Comparison of ENCODE assay signal across 33 mouse cellular contexts in the genomic region with DNA sequence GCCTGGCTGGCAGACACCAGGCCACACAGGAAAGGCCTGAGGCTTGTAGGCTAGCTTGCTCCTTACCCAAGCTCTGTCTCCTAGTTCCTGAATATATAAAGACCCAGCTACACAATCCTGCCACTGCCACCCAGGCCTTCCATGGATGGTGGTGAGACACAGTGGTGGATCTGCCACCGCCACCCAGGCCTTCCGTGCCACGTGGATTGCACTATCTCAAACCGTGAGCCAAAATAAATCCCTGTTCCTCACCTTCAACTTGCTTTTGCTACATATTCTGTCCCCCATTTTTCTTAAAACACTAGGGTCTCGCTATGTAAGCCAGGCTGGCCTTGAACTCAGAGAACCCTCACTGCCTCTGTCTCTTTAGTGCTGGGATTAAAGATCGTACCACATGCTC. TPM values are rescaled to one million over a fixed set of nuclear protein-coding genes. Genes with fewer than 3 reads are reported as not detected.
"Had no signal": no experiment of that assay in that cellular context is flagged by ENCODE, and none has a peak within 500 bp of the region (broad histone marks: within the 10 kb centered on the region; RNA-seq: fewer than 3 reads in every experiment).

No protein-coding gene starts in this region.

- H3K27ac ChIP-seq: left cerebral cortex, adult 2 months; limb, embryonic 10.5 days; limb, embryonic 12.5 days; limb, embryonic 13.5 days; limb, embryonic 15.5 days; liver, embryonic 12.5 days; liver, embryonic 13.5 days; liver, embryonic 14.5 days; liver, embryonic 15.5 days; lung, embryonic 15.5 days; macrophage; midbrain, embryonic 10.5 days; midbrain, embryonic 12.5 days; midbrain, embryonic 15.5 days; neural tube, embryonic 12.5 days had no signal

- H3K4me2 ChIP-seq: limb, embryonic 12.5 days; limb, embryonic 13.5 days; limb, embryonic 15.5 days; liver, embryonic 11.5 days; liver, embryonic 12.5 days; liver, embryonic 13.5 days; liver, embryonic 15.5 days; lung, embryonic 14.5 days; lung, embryonic 15.5 days; midbrain, embryonic 12.5 days; midbrain, embryonic 15.5 days; neural tube, embryonic 12.5 days had no signal

- DNase-seq: left cerebral cortex, postnatal 4 days; liver; liver, embryonic 13.5 days; liver, postnatal 0 days; lung, adult 18-20 months; lung, adult 2 months; lung, embryonic 14.5 days; lung, postnatal 10 days; lung, postnatal 14 days; lung, postnatal 36 days; lung, postnatal 4 days; midbrain, embryonic 14.5 days had no signal

- H3K4me3 ChIP-seq: left cerebral cortex, adult 2 months; limb, embryonic 10.5 days; limb, embryonic 12.5 days; limb, embryonic 13.5 days; limb, embryonic 15.5 days; liver, embryonic 12.5 days; liver, embryonic 13.5 days; liver, embryonic 15.5 days; lung, embryonic 15.5 days; megakaryocyte, embryonic 14.5 days; midbrain, embryonic 10.5 days; midbrain, embryonic 12.5 days; midbrain, embryonic 15.5 days; myocyte; neural tube, embryonic 12.5 days had no signal

- H3K27me3 ChIP-seq: limb, embryonic 12.5 days; liver, embryonic 12.5 days; liver, embryonic 13.5 days; liver, embryonic 15.5 days; lung, embryonic 15.5 days; megakaryocyte, embryonic 14.5 days; midbrain, embryonic 12.5 days; midbrain, embryonic 15.5 days; neural tube, embryonic 12.5 days had no signal

- ATAC-seq: liver, embryonic 12.5 days; liver, postnatal 0 days; lung, postnatal 0 days; midbrain, embryonic 15.5 days; midbrain, embryonic 16.5 days had no signal

- H3K4me1 ChIP-seq: limb, embryonic 10.5 days; limb, embryonic 12.5 days; limb, embryonic 13.5 days; limb, embryonic 15.5 days; liver, embryonic 12.5 days; liver, embryonic 13.5 days; liver, embryonic 15.5 days; lung, embryonic 15.5 days; midbrain, embryonic 10.5 days; midbrain, embryonic 15.5 days; neural tube, embryonic 12.5 days had no signal

- H3K36me3 ChIP-seq: limb, embryonic 10.5 days; limb, embryonic 12.5 days; limb, embryonic 13.5 days; limb, embryonic 15.5 days; liver, embryonic 12.5 days; liver, embryonic 13.5 days; liver, embryonic 15.5 days; lung, embryonic 15.5 days; midbrain, embryonic 10.5 days; midbrain, embryonic 12.5 days; midbrain, embryonic 15.5 days; neural tube, embryonic 12.5 days had no signal

- H3K9me3 ChIP-seq: limb, embryonic 10.5 days; limb, embryonic 12.5 days; limb, embryonic 13.5 days; limb, embryonic 15.5 days; liver, embryonic 13.5 days; liver, embryonic 15.5 days; lung, embryonic 15.5 days; megakaryocyte, embryonic 14.5 days; midbrain, embryonic 10.5 days; midbrain, embryonic 12.5 days; midbrain, embryonic 15.5 days; neural tube, embryonic 12.5 days had no signal

- H3K9ac ChIP-seq: limb, embryonic 12.5 days; limb, embryonic 13.5 days; limb, embryonic 15.5 days; liver, embryonic 12.5 days; liver, embryonic 13.5 days; liver, embryonic 14.5 days; liver, embryonic 15.5 days; liver, postnatal 0 days; lung, embryonic 14.5 days; lung, embryonic 15.5 days; midbrain, embryonic 12.5 days; midbrain, embryonic 15.5 days; neural tube, embryonic 12.5 days had no signal

RNA-seq across cellular contexts. Expression of gene Slc35d3, which starts 17.0 kb away (rescaled TPM):
- total RNA-seq: liver, adult 2 months; monocyte, adult 5-6 weeks had no signal
- polyA plus RNA-seq: liver, adult 2 months; myocyte had no signal
